Mouse (Mus musculus): ENCODE results near the gene Rnaseh2a. TPM values are rescaled to one million over a fixed set of nuclear protein-coding genes. Genes with fewer than 3 reads are reported as not detected.

Rnaseh2a gene
- polyA plus RNA-seq, 1 experiment from 2014 or later, result 67.1 TPM

- Histone ChIP-seq H3K9ac (replicated peaks) (no peak overlapping the region), H3K9me3 (ENCODE audit: low read length) (no peaks in the 10 kb centered on the region), H3K4me1 (ENCODE audit: insufficient read depth) (peaks cover 4% of the 10 kb centered on the region; the same call in 1 of the 2 replicates), H3K27ac (ENCODE audit: low read depth) (no peak overlapping the region), H3K4me3 (ENCODE audit: low read depth, low read length) (no peak overlapping the region), H3K4me2 (ENCODE audit: low read depth, low read length) (no peak overlapping the region), H3K36me3 (replicated peaks; ENCODE audit: insufficient read depth, low read length) (no peaks in the 10 kb centered on the region), H3K27me3 (ENCODE audit: insufficient read depth, low read length) (peaks cover 23% of the 10 kb centered on the region)
- TF ChIP-seq EP300 (IDR thresholded peaks at IDR 0.05; ENCODE audit: low read depth) (no peak), CTCF (IDR thresholded peaks at IDR 0.05; ENCODE audit: low read depth) (no peak)
- DNase-seq, result peak; percentile 13
- 55% methylated on average over 6 of the region's 7 CpGs for WGBS (ENCODE audit: insufficient replicate concordance)
- ATAC-seq, result no peak
Measured at GRCm38 (mm10) chr8:84925557-84925956, 44.0 kb downstream of the Rnaseh2a start.

- H3K9me3 ChIP-seq (ENCODE audit: low read length), result no peaks in the 10 kb centered on the region
- no peaks in the 10 kb centered on the region for H3K4me1 ChIP-seq (ENCODE audit: insufficient read depth)
- DNase-seq (no peak), ATAC-seq (no peak)
- H3K4me2 ChIP-seq (ENCODE audit: low read depth, low read length), result no peak overlapping the region
- H3K9ac ChIP-seq (replicated peaks), result no peak overlapping the region
- H3K27ac ChIP-seq (ENCODE audit: low read depth), result no peak overlapping the region
- H3K27me3 ChIP-seq (ENCODE audit: insufficient read depth, low read length), result peaks cover 4% of the 10 kb centered on the region; the same call in 1 of the 2 replicates
- 73% methylated on average over 2 of the region's 2 CpGs for WGBS (ENCODE audit: insufficient replicate concordance)
- no peaks in the 10 kb centered on the region for H3K36me3 ChIP-seq (replicated peaks; ENCODE audit: insufficient read depth, low read length)
- H3K4me3 ChIP-seq (ENCODE audit: low read depth, low read length), result no peak overlapping the region
- TF ChIP-seq EP300 (IDR thresholded peaks at IDR 0.05; ENCODE audit: low read depth), result no peak
- no peak for TF ChIP-seq CTCF (IDR thresholded peaks at IDR 0.05; ENCODE audit: low read depth)
Measured at GRCm38 (mm10) chr8:84921596-84921995, 48.0 kb downstream of the Rnaseh2a start.

- H3K27me3 ChIP-seq (ENCODE audit: insufficient read depth, low read length), result peaks cover 4% of the 10 kb centered on the region; the same call in 1 of the 2 replicates
- no peak for ATAC-seq
- peaks cover under 1% of the 10 kb centered on the region; the same call in 1 of the 2 replicates for H3K4me1 ChIP-seq (ENCODE audit: insufficient read depth)
- H3K9me3 ChIP-seq (ENCODE audit: low read length), result no peaks in the 10 kb centered on the region
- H3K9ac ChIP-seq (replicated peaks), result no peak overlapping the region
- no peak overlapping the region for H3K4me2 ChIP-seq (ENCODE audit: low read depth, low read length)
- no peak overlapping the region for H3K4me3 ChIP-seq (ENCODE audit: low read depth, low read length)
- H3K27ac ChIP-seq (ENCODE audit: low read depth), result no peak overlapping the region
- TF ChIP-seq EP300 (IDR thresholded peaks at IDR 0.05; ENCODE audit: low read depth) (no peak), CTCF (IDR thresholded peaks at IDR 0.05; ENCODE audit: low read depth) (no peak)
- WGBS (ENCODE audit: insufficient replicate concordance), result 88% methylated on average over 15 of the region's 15 CpGs
- DNase-seq, result no peak
- no peaks in the 10 kb centered on the region for H3K36me3 ChIP-seq (replicated peaks; ENCODE audit: insufficient read depth, low read length)
Measured at GRCm38 (mm10) chr8:84918646-84919045, 50.9 kb downstream of the Rnaseh2a start.

GRCm38 (mm10) chr8:84917781-84918180 is 51.8 kb downstream of the Rnaseh2a start:
- H3K9me3 ChIP-seq (ENCODE audit: low read length), result no peaks in the 10 kb centered on the region
- DNase-seq (no peak), ATAC-seq (no peak)
- no peak overlapping the region for H3K27ac ChIP-seq (ENCODE audit: low read depth)
- H3K27me3 ChIP-seq (ENCODE audit: insufficient read depth, low read length), result peaks cover 8% of the 10 kb centered on the region
- H3K9ac ChIP-seq (replicated peaks), result no peak overlapping the region
- H3K4me2 ChIP-seq (ENCODE audit: low read depth, low read length), result no peak overlapping the region
- peaks cover 8% of the 10 kb centered on the region for H3K4me1 ChIP-seq (ENCODE audit: insufficient read depth)
- H3K4me3 ChIP-seq (ENCODE audit: low read depth, low read length), result no peak overlapping the region
- 49% methylated on average over 20 of the region's 20 CpGs for WGBS (ENCODE audit: insufficient replicate concordance)
- no peaks in the 10 kb centered on the region for H3K36me3 ChIP-seq (replicated peaks; ENCODE audit: insufficient read depth, low read length)
- TF ChIP-seq EP300 (IDR thresholded peaks at IDR 0.05; ENCODE audit: low read depth), result no peak
- no peak for TF ChIP-seq CTCF (IDR thresholded peaks at IDR 0.05; ENCODE audit: low read depth)

GRCm38 (mm10) chr8:84915269-84915668 is 54.3 kb downstream of the Rnaseh2a start:
- ATAC-seq, result no peak
- Histone ChIP-seq H3K9me3 (ENCODE audit: low read length) (no peaks in the 10 kb centered on the region), H3K4me1 (ENCODE audit: insufficient read depth) (peaks cover 12% of the 10 kb centered on the region), H3K36me3 (replicated peaks; ENCODE audit: insufficient read depth, low read length) (no peaks in the 10 kb centered on the region; the same call in 1 of the 2 replicates), H3K27ac (ENCODE audit: low read depth) (no peak overlapping the region), H3K9ac (replicated peaks) (no peak overlapping the region), H3K4me3 (ENCODE audit: low read depth, low read length) (no peak overlapping the region), H3K27me3 (ENCODE audit: insufficient read depth, low read length) (peaks cover 21% of the 10 kb centered on the region), H3K4me2 (ENCODE audit: low read depth, low read length) (no peak overlapping the region)
- TF ChIP-seq CTCF (IDR thresholded peaks at IDR 0.05; ENCODE audit: low read depth), result no peak
- 86% methylated on average over 8 of the region's 8 CpGs for WGBS (ENCODE audit: insufficient replicate concordance)
- no peak for DNase-seq

- 34% methylated on average over 4 of the region's 4 CpGs for WGBS (ENCODE audit: insufficient replicate concordance)
- Histone ChIP-seq H3K4me3 (ENCODE audit: low read depth, low read length) (no peak overlapping the region), H3K27ac (ENCODE audit: low read depth) (no peak overlapping the region), H3K36me3 (replicated peaks; ENCODE audit: insufficient read depth, low read length) (peaks cover 3% of the 10 kb centered on the region; the same call in 1 of the 2 replicates), H3K9ac (replicated peaks) (no peak overlapping the region), H3K9me3 (ENCODE audit: low read length) (no peaks in the 10 kb centered on the region), H3K27me3 (ENCODE audit: insufficient read depth, low read length) (peaks cover 21% of the 10 kb centered on the region), H3K4me2 (ENCODE audit: low read depth, low read length) (peak overlapping the region; percentile 81), H3K4me1 (ENCODE audit: insufficient read depth) (peaks cover 25% of the 10 kb centered on the region)
- no peak for ATAC-seq
- TF ChIP-seq CTCF (IDR thresholded peaks at IDR 0.05; ENCODE audit: low read depth) (peak; percentile 68), EP300 (IDR thresholded peaks at IDR 0.05; ENCODE audit: low read depth) (no peak)
- DNase-seq, result peak; percentile 74
Measured at GRCm38 (mm10) chr8:84913960-84914359, 55.6 kb downstream of the Rnaseh2a start.

Measured in liver, postnatal 0 days (tissue).